Mouse (Mus musculus) midbrain, embryonic 16.5 days (tissue): ENCODE measurements at regions not wholly inside any gene's neighbourhood (a gene's known extent, or its start where the extent isn't known, plus 50 kb on each side); places are given as distances from the start of the nearest gene placed in this dataset.

ENCODE experiments used
- ATAC-seq: fragments of 200-750 bp; cut with Nextera tagmentation; 2 replicates; pipeline ENCODE4 v1.8.0; 2017; ENCODE audit warnings: moderate TSS enrichment
- H3K27ac ChIP-seq: fragments of 300-500 bp; sonication (generic); 2 replicates; pipeline ENCODE4 v1.5.1; 2014; ENCODE audit warnings: mild to moderate bottlenecking, low read length, mixed read lengths
- H3K27me3 ChIP-seq: fragments of 300-500 bp; sonication (generic); 2 replicates; pipeline ENCODE4 v1.6.1; 2014; ENCODE audit warnings: low read depth, low read length, mixed read lengths; ENCODE audit not compliant: control insufficient read depth, insufficient read depth
- H3K36me3 ChIP-seq: fragments of 300-500 bp; sonication (generic); 2 replicates; pipeline ENCODE4 v1.6.1; 2014; ENCODE audit warnings: mild to moderate bottlenecking, low read length, moderate library complexity, mixed read lengths; ENCODE audit not compliant: control insufficient read depth, insufficient read depth
- H3K4me1 ChIP-seq: fragments of 300-500 bp; sonication (generic); 2 replicates; pipeline ENCODE4 v1.6.1; 2014; ENCODE audit warnings: mild to moderate bottlenecking, low read length, mixed read lengths; ENCODE audit not compliant: control insufficient read depth, insufficient read depth
- H3K4me2 ChIP-seq: fragments of 300-500 bp; sonication (generic); 2 replicates; pipeline ENCODE4 v1.6.1; 2014; ENCODE audit warnings: mild to moderate bottlenecking, low read length, mixed read lengths
- H3K4me3 ChIP-seq: fragments of 300-500 bp; sonication (generic); 2 replicates; pipeline ENCODE4 v1.5.1; 2014; ENCODE audit warnings: low read depth, mild to moderate bottlenecking, low read length, moderate library complexity, mixed read lengths
- H3K9ac ChIP-seq: fragments of 300-500 bp; sonication (generic); 2 replicates; pipeline ENCODE4 v1.6.1; 2014; ENCODE audit warnings: low read depth, low read length, mixed read lengths
- H3K9me3 ChIP-seq: fragments of 300-500 bp; sonication (generic); replicated peaks from 2 replicates; pipeline ENCODE4 v1.6.1; 2014; ENCODE audit warnings: mild to moderate bottlenecking, low read length, mixed read lengths; ENCODE audit not compliant: control insufficient read depth, poor library complexity, severe bottlenecking
- WGBS: fragments of 180-500 bp; shearing (Covaris S2); extraction: QIAGEN DNeasy Blood & Tissue Kit; methylation state at CpG from one replicate; pipeline ENCODE4 v1.1.7; 2014; 5-methylcytosine and 5-hydroxymethylcytosine counted together

GRCm38 (mm10) chr8:118042253-118042860, 240.6 kb upstream of the Mphosph6 start:
- H3K4me1 ChIP-seq = no peaks in the 10 kb centered on the region
- H3K27me3 ChIP-seq = no peaks in the 10 kb centered on the region
- WGBS = 19% methylated on average over 10 of the region's 10 CpGs
- H3K9me3 ChIP-seq = no peaks in the 10 kb centered on the region
- no peak overlapping the region for H3K4me3 ChIP-seq
- H3K36me3 ChIP-seq = no peaks in the 10 kb centered on the region
- no peak overlapping the region for H3K4me2 ChIP-seq
- no peak for ATAC-seq
- H3K9ac ChIP-seq = no peak overlapping the region
- no peak overlapping the region for H3K27ac ChIP-seq

- H3K27ac ChIP-seq = no peak overlapping the region
- H3K27me3 ChIP-seq = no peaks in the 10 kb centered on the region
- no peaks in the 10 kb centered on the region for H3K4me1 ChIP-seq
- no peak overlapping the region for H3K9ac ChIP-seq
- no peaks in the 10 kb centered on the region for H3K36me3 ChIP-seq
- ATAC-seq = no peak
- WGBS = 61% methylated on average over 6 of the region's 6 CpGs
- H3K4me3 ChIP-seq = no peak overlapping the region
- H3K9me3 ChIP-seq = no peaks in the 10 kb centered on the region
- H3K4me2 ChIP-seq = no peak overlapping the region
Observed at GRCm38 (mm10) chr8:118041253-118041652, 239.5 kb upstream of the Mphosph6 start.

GRCm38 (mm10) chr8:118037801-118038200, 236.1 kb upstream of the Mphosph6 start:
- ATAC-seq = no peak
- H3K27ac ChIP-seq = no peak overlapping the region
- H3K9me3 ChIP-seq = no peaks in the 10 kb centered on the region
- WGBS = 86% methylated on average over 4 of the region's 4 CpGs
- no peak overlapping the region for H3K4me2 ChIP-seq
- peaks cover 6% of the 10 kb centered on the region for H3K4me1 ChIP-seq
- H3K9ac ChIP-seq = no peak overlapping the region
- no peaks in the 10 kb centered on the region for H3K27me3 ChIP-seq
- no peaks in the 10 kb centered on the region for H3K36me3 ChIP-seq
- no peak overlapping the region for H3K4me3 ChIP-seq

GRCm38 (mm10) chr8:118034051-118034450, 232.3 kb upstream of the Mphosph6 start:
- Histone ChIP-seq H3K9ac (peak overlapping the region; percentile 46; the same call in 1 of the 2 replicates), H3K9me3 (no peaks in the 10 kb centered on the region), H3K27ac (peak overlapping the region; percentile 74), H3K4me3 (no peak overlapping the region), H3K36me3 (no peaks in the 10 kb centered on the region), H3K27me3 (no peaks in the 10 kb centered on the region), H3K4me1 (peaks cover 13% of the 10 kb centered on the region), H3K4me2 (peak overlapping the region; percentile 37)
- peak; percentile 42; the same call in 1 of the 2 replicates for ATAC-seq
- 20% methylated on average over 13 of the region's 13 CpGs for WGBS

GRCm38 (mm10) chr8:118031406-118031805, 229.7 kb upstream of the Mphosph6 start:
- H3K36me3 ChIP-seq = no peaks in the 10 kb centered on the region
- no peak overlapping the region for H3K4me3 ChIP-seq
- H3K9me3 ChIP-seq = no peaks in the 10 kb centered on the region
- no peaks in the 10 kb centered on the region for H3K27me3 ChIP-seq
- no peak for ATAC-seq
- no peak overlapping the region for H3K4me2 ChIP-seq
- no peak overlapping the region for H3K27ac ChIP-seq
- no peak overlapping the region for H3K9ac ChIP-seq
- peaks cover 13% of the 10 kb centered on the region for H3K4me1 ChIP-seq
- WGBS = 21% methylated on average over 6 of the region's 6 CpGs

- no peaks in the 10 kb centered on the region for H3K27me3 ChIP-seq
- H3K36me3 ChIP-seq = no peaks in the 10 kb centered on the region
- 94% methylated on average over 13 of the region's 13 CpGs for WGBS
- H3K9me3 ChIP-seq = no peaks in the 10 kb centered on the region
- H3K27ac ChIP-seq = no peak overlapping the region
- no peak overlapping the region for H3K4me2 ChIP-seq
- H3K4me1 ChIP-seq = peaks cover 6% of the 10 kb centered on the region; the same call in 1 of the 2 replicates
- no peak overlapping the region for H3K4me3 ChIP-seq
- ATAC-seq = no peak
- H3K9ac ChIP-seq = no peak overlapping the region
Observed at GRCm38 (mm10) chr8:118028061-118028850, 226.5 kb upstream of the Mphosph6 start.

- Histone ChIP-seq H3K4me2 (no peak overlapping the region), H3K27ac (no peak overlapping the region), H3K4me1 (no peaks in the 10 kb centered on the region), H3K9me3 (no peaks in the 10 kb centered on the region), H3K36me3 (no peaks in the 10 kb centered on the region), H3K27me3 (no peaks in the 10 kb centered on the region), H3K4me3 (no peak overlapping the region), H3K9ac (no peak overlapping the region)
- 96% methylated on average over 1 of the region's 1 CpGs for WGBS
- ATAC-seq = no peak
Observed at GRCm38 (mm10) chr8:118023451-118023850, 221.7 kb upstream of the Mphosph6 start.

- Histone ChIP-seq H3K27ac (no peak overlapping the region), H3K4me3 (no peak overlapping the region), H3K27me3 (no peaks in the 10 kb centered on the region), H3K9me3 (no peaks in the 10 kb centered on the region), H3K4me2 (no peak overlapping the region), H3K36me3 (no peaks in the 10 kb centered on the region), H3K9ac (no peak overlapping the region), H3K4me1 (0 out of 2 replicates have a peak, but pooled peaks cover 2% of the 10 kb centered on the region)
- 69% methylated on average over 3 of the region's 3 CpGs for WGBS
- no peak for ATAC-seq
Observed at GRCm38 (mm10) chr8:118021978-118022377, 220.2 kb upstream of the Mphosph6 start.

- Histone ChIP-seq H3K9ac (no peak overlapping the region), H3K4me3 (no peak overlapping the region), H3K4me1 (0 out of 2 replicates have a peak, but pooled peaks cover 2% of the 10 kb centered on the region), H3K27me3 (no peaks in the 10 kb centered on the region), H3K4me2 (no peak overlapping the region), H3K27ac (no peak overlapping the region), H3K36me3 (no peaks in the 10 kb centered on the region), H3K9me3 (no peaks in the 10 kb centered on the region)
- WGBS = 17% methylated on average over 6 of the region's 6 CpGs
- ATAC-seq = no peak
Observed at GRCm38 (mm10) chr8:118017261-118017660, 215.5 kb upstream of the Mphosph6 start.
